Mouse (Mus musculus) activated CD4-positive, CD25-positive, alpha-beta regulatory T cell, adult 9 weeks (primary cell): ENCODE data around the gene Gm21294. TPM values are rescaled to one million over a fixed set of nuclear protein-coding genes. Genes with fewer than 3 reads are reported as not detected.

ENCODE experiments used
- polyA plus RNA-seq: library from polyadenylated mRNA; unstranded; fragments of 100-300 nt; shearing (Covaris generic); gene quantifications from one replicate; pipeline ENCODE4 v1.2.1, GENCODE M21; 2017

The Gm21294 gene
- polyA plus RNA-seq: not detected

DNA sequence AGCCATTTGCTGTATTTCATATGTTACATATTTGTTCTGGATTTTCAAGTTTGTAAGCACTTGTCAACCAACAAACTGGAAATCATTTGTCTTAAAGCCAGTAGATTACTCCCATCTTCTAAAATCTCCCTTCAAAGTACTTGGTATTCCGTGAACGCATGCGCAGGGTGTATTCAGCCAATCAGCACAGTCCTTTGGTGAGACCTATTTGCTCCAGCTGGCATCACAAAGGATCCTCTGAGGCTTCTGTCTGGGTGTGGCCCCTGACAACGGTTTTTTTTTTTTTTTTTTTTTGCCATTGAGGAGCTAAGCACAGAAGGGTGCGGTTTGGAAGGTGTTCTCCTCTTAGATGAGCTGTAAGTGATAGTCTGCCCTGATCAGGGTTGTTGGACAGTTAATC, at the start of gene Gm21294:
Gene Gm21294 (plus strand): TSS at position 301 of the 400 bp plus-strand sequence.

